Mouse (Mus musculus) retina, postnatal 1 day (tissue): Measurements from ENCODE around the gene Sgms2.
A peak's percentile ranks its signal among the peaks of the same experiment; 100 is the strongest.

ENCODE experiments used
- DNase-seq: peaks from one replicate; pipeline ENCODE4 v3.0.0-alpha.2; 2012

Gene Sgms2

GRCm38 (mm10) chr3:131485388-131485787, 5.8 kb downstream of the Sgms2 start:
- DNase-seq, result no peak

GRCm38 (mm10) chr3:131483650-131484049, 7.6 kb downstream of the Sgms2 start:
- DNase-seq, result no peak

GRCm38 (mm10) chr3:131481976-131482712, 9.1 kb downstream of the Sgms2 start:
- peak; percentile 18 for DNase-seq

GRCm38 (mm10) chr3:131480659-131481058, 10.6 kb downstream of the Sgms2 start:
- no peak for DNase-seq

- no peak for DNase-seq
These were observed 11.8 kb downstream of the Sgms2 start for GRCm38 (mm10) chr3:131479415-131479814.

GRCm38 (mm10) chr3:131476002-131476401, 15.2 kb downstream of the Sgms2 start:
- DNase-seq, result no peak

GRCm38 (mm10) chr3:131474526-131474925, 16.7 kb downstream of the Sgms2 start:
- DNase-seq, result no peak

- DNase-seq, result no peak
These were observed 17.7 kb downstream of the Sgms2 start for GRCm38 (mm10) chr3:131473496-131473895.

- peak; percentile 42 for DNase-seq
These were observed 19.4 kb downstream of the Sgms2 start for GRCm38 (mm10) chr3:131471836-131472235.

GRCm38 (mm10) chr3:131471435-131471834, 19.8 kb downstream of the Sgms2 start:
- DNase-seq, result no peak

GRCm38 (mm10) chr3:131470837-131471236, 20.4 kb downstream of the Sgms2 start:
- peak; percentile 40 for DNase-seq

- DNase-seq, result no peak
These were observed 21.6 kb downstream of the Sgms2 start for GRCm38 (mm10) chr3:131469636-131470035.

GRCm38 (mm10) chr3:131466371-131466770, 24.8 kb downstream of the Sgms2 start:
- DNase-seq, result no peak

- DNase-seq, result no peak
These were observed 25.5 kb downstream of the Sgms2 start for GRCm38 (mm10) chr3:131465536-131466260.

GRCm38 (mm10) chr3:131372996-131373395, 118.2 kb downstream of the Sgms2 start:
- DNase-seq, result no peak

- DNase-seq, result no peak
These were observed 122.5 kb downstream of the Sgms2 start for GRCm38 (mm10) chr3:131368678-131369077.

- no peak for DNase-seq
These were observed 123.8 kb downstream of the Sgms2 start for GRCm38 (mm10) chr3:131367452-131367851.

- no peak for DNase-seq
These were observed 126.4 kb downstream of the Sgms2 start for GRCm38 (mm10) chr3:131364632-131365446.

GRCm38 (mm10) chr3:131364194-131364593, 127.0 kb downstream of the Sgms2 start:
- no peak for DNase-seq

- DNase-seq, result no peak
These were observed 127.6 kb downstream of the Sgms2 start for GRCm38 (mm10) chr3:131363602-131364001.

- no peak for DNase-seq
These were observed 129.3 kb downstream of the Sgms2 start for GRCm38 (mm10) chr3:131361960-131362359.

- DNase-seq, result no peak
These were observed 132.2 kb downstream of the Sgms2 start for GRCm38 (mm10) chr3:131359011-131359410.

- DNase-seq, result no peak
These were observed 133.0 kb downstream of the Sgms2 start for GRCm38 (mm10) chr3:131358205-131358604.
